Mouse (Mus musculus) CH12.LX (cell line): Measurements from ENCODE around the gene Srd5a2. TPM values are rescaled to one million over a fixed set of nuclear protein-coding genes. Genes with fewer than 3 reads are reported as not detected.

ENCODE experiments used
- DNase-seq: peaks from one replicate; pipeline ENCODE4 v3.0.0-alpha.2; 2013; ENCODE audit errors: extremely low read depth
- H3K27ac ChIP-seq: 2 replicates; pipeline ENCODE4 v1.5.1; 2012; ENCODE audit warnings: low read depth, mild to moderate bottlenecking, control low read depth, moderate library complexity; ENCODE audit not compliant: insufficient read depth
- H3K27me3 ChIP-seq: replicated peaks from 2 replicates; pipeline ENCODE3; 2012; ENCODE audit warnings: inconsistent platforms
- H3K36me3 ChIP-seq, 2 experiments: replicated peaks in 1 of 2; 2 replicates each; pipeline versions ENCODE3 to v1.6.1; 2012; ENCODE audit warnings: inconsistent platforms in 1 of 2, low read length in 1 of 2, mild to moderate bottlenecking in 1 of 2, mixed read lengths in 1 of 2, moderate library complexity in 1 of 2; ENCODE audit not compliant: control insufficient read depth in 1 of 2, insufficient read depth in 1 of 2
- H3K4me1 ChIP-seq, 2 experiments: 2 replicates each; pipeline ENCODE4 v1.6.1; 2012; ENCODE audit warnings: inconsistent platforms in 1 of 2, moderate library complexity in 1 of 2; ENCODE audit not compliant: insufficient read depth in 2 of 2, control insufficient read depth in 1 of 2
- H3K4me2 ChIP-seq: 2 replicates; pipeline ENCODE4 v1.6.1; 2012; ENCODE audit warnings: low read depth, mild to moderate bottlenecking, control low read depth; ENCODE audit not compliant: poor library complexity, insufficient read depth, severe bottlenecking
- H3K4me3 ChIP-seq, 3 experiments: fragments of 150-350 bp in 1 of 3; sonication (generic) in 1 of 3; replicated peaks in 1 of 3; 2 replicates each; pipeline versions ENCODE3 to v1.5.1; 2011 to 2012; ENCODE audit warnings: low read depth in 2 of 3, low read length in 2 of 3, mild to moderate bottlenecking in 2 of 3, moderate library complexity in 2 of 3, control low read depth in 1 of 3, improper control_type of control experiment in 1 of 3, inconsistent platforms in 1 of 3, mixed read lengths in 1 of 3; ENCODE audit not compliant: poor library complexity in 1 of 3
- H3K79me2 ChIP-seq: replicated peaks from 2 replicates; pipeline ENCODE4 v1.6.1; 2012; ENCODE audit warnings: mild to moderate bottlenecking, moderate library complexity; ENCODE audit not compliant: control insufficient read depth, poor library complexity, insufficient read depth, severe bottlenecking; ENCODE audit errors: extremely low read depth
- H3K9ac ChIP-seq: 2 replicates; pipeline ENCODE4 v1.6.1; 2012; ENCODE audit warnings: low read depth, mild to moderate bottlenecking, control low read depth, moderate library complexity; ENCODE audit not compliant: insufficient read depth
- H3K9me3 ChIP-seq: replicated peaks from 2 replicates; pipeline ENCODE3; 2012; ENCODE audit warnings: low read length, inconsistent platforms, mixed read lengths
- CHD1 ChIP-seq: IDR thresholded peaks from 2 replicates; pipeline ENCODE4 v1.6.1; 2012; ENCODE audit warnings: low read depth, low read length, improper control_type of control experiment, inconsistent platforms
- CHD2 ChIP-seq: IDR thresholded peaks from 2 replicates; pipeline ENCODE4 v1.6.1; 2011; ENCODE audit warnings: low read length, improper control_type of control experiment
- CTCF ChIP-seq, 2 experiments: IDR thresholded peaks in 1 of 2; conservative IDR thresholded peaks in 1 of 2; 2 replicates each; pipeline ENCODE4 v1.5.1; 2011 to 2012; ENCODE audit warnings: low read depth in 2 of 2, low read length in 2 of 2, improper control_type of control experiment in 1 of 2, inconsistent platforms in 1 of 2, mild to moderate bottlenecking in 1 of 2, moderate library complexity in 1 of 2
- ELF1 ChIP-seq: IDR thresholded peaks from 2 replicates; pipeline ENCODE4 v1.6.1; 2014; ENCODE audit warnings: low read depth, mild to moderate bottlenecking, inconsistent platforms, low read length, improper control_type of control experiment
- ETS1 ChIP-seq: conservative IDR thresholded peaks from 2 replicates; pipeline ENCODE4 v1.6.1; 2012; ENCODE audit warnings: low read depth, mild to moderate bottlenecking, inconsistent platforms, low read length, improper control_type of control experiment, moderate library complexity
- JUN ChIP-seq: IDR thresholded peaks from 2 replicates; pipeline ENCODE4 v1.6.1; 2011; ENCODE audit warnings: low read depth, mild to moderate bottlenecking, low read length, improper control_type of control experiment, moderate library complexity; ENCODE audit not compliant: insufficient read depth
- JUND ChIP-seq: conservative IDR thresholded peaks from 2 replicates; pipeline ENCODE4 v1.6.1; 2011; ENCODE audit warnings: low read depth, low read length, improper control_type of control experiment
- KAT2A ChIP-seq: IDR thresholded peaks from 2 replicates; pipeline ENCODE4 v1.6.1; 2012; ENCODE audit warnings: low read length, improper control_type of control experiment, inconsistent platforms; ENCODE audit not compliant: insufficient replicate concordance
- NRF1 ChIP-seq: IDR thresholded peaks from 2 replicates; pipeline ENCODE4 v1.6.1; 2014; ENCODE audit warnings: low read depth, mild to moderate bottlenecking, inconsistent platforms, low read length, improper control_type of control experiment, moderate library complexity
- POLR2A ChIP-seq: IDR thresholded peaks from 2 replicates; pipeline ENCODE4 v1.6.1; 2011; ENCODE audit warnings: low read depth, mild to moderate bottlenecking, improper control_type of control experiment, low read length
- RAD21 ChIP-seq: IDR thresholded peaks from 2 replicates; pipeline ENCODE4 v1.6.1; 2011; ENCODE audit warnings: low read depth, mild to moderate bottlenecking, low read length, improper control_type of control experiment, moderate library complexity
- RCOR1 ChIP-seq: conservative IDR thresholded peaks from 2 replicates; pipeline ENCODE4 v1.6.1; 2012; ENCODE audit warnings: low read depth, mild to moderate bottlenecking, inconsistent platforms, low read length, improper control_type of control experiment
- SMC3 ChIP-seq: IDR thresholded peaks from 2 replicates; pipeline ENCODE4 v1.6.1; 2011; ENCODE audit warnings: low read depth, low read length, improper control_type of control experiment
- TBP ChIP-seq: conservative IDR thresholded peaks from 2 replicates; pipeline ENCODE4 v1.6.1; 2011; ENCODE audit warnings: low read depth, low read length, improper control_type of control experiment
- USF1 ChIP-seq: IDR thresholded peaks from 2 replicates; pipeline ENCODE4 v1.6.1; 2014; ENCODE audit warnings: low read depth, mild to moderate bottlenecking, inconsistent platforms, low read length, improper control_type of control experiment
- USF2 ChIP-seq: conservative IDR thresholded peaks from 2 replicates; pipeline ENCODE4 v1.6.1; 2011; ENCODE audit warnings: low read depth, low read length, improper control_type of control experiment
- ZMIZ1 ChIP-seq: IDR thresholded peaks from 2 replicates; pipeline ENCODE4 v1.6.1; 2012; ENCODE audit warnings: low read depth, mild to moderate bottlenecking, inconsistent platforms, low read length, improper control_type of control experiment
- dilution Hi-C: fragments of 300-500 bp; cut with MboI; formaldehyde crosslinking; loops from 2 replicates; pipeline ENCODE4 v1.14.3; 2020; ENCODE audit warnings: low sequenced_read_pairs; ENCODE audit not compliant: extremely low pct_unique_long_range_greater_than_20kb, extremely low pct_ligation_motif_present
- in situ Hi-C: fragments of 300-500 bp; cut with MboI; formaldehyde crosslinking; loops from 3 replicates; pipeline ENCODE4 v1.14.3; 2019; ENCODE audit warnings: low sequenced_read_pairs, low pct_ligation_motif_present, low pct_unique_long_range_greater_than_20kb, mixed read lengths
- polyA plus RNA-seq: library from polyadenylated mRNA; unstranded; fragments of >175 nt; gene quantifications from 2 replicates; pipeline ENCODE4 v1.2.1, GENCODE M21; 2012; ENCODE audit warnings: low read depth; ENCODE audit not compliant: insufficient read length
- total RNA-seq, 2 experiments: library from RNA; depleted of rRNA; stranded (reverse); fragments of 300-350 nt in 1 of 2; fragments of >200 nt in 1 of 2; gene quantifications; 2 replicates each; pipeline ENCODE4 v1.2.3; 2012 to 2014

Srd5a2 gene
- total and polyA plus RNA-seq, 3 experiments, result not detected

- no peak overlapping the region for H3K4me3 ChIP-seq
- no peak overlapping the region for H3K9ac ChIP-seq
- in situ Hi-C loops, result no loop called here
- no peak for TF ChIP-seq USF2
- TF ChIP-seq RCOR1, result no peak
- no peak for TF ChIP-seq ELF1
- no peak for TF ChIP-seq NRF1
- no peak for TF ChIP-seq USF1
- no peak overlapping the region for H3K4me2 ChIP-seq
- dilution Hi-C loops, result no loop called here
- H3K36me3 ChIP-seq, result no peaks in the 10 kb centered on the region
- no peak overlapping the region for H3K27ac ChIP-seq
- H3K9me3 ChIP-seq, result no peaks in the 10 kb centered on the region
- peaks cover 0 to 4% of the 10 kb centered on the region in 2 experiments; a peak in 1 of 4 replicates for H3K4me1 ChIP-seq
- DNase-seq, result no peak
- no peaks in the 10 kb centered on the region for H3K27me3 ChIP-seq
- H3K79me2 ChIP-seq, result no peaks in the 10 kb centered on the region
Measured at GRCm38 (mm10) chr17:74088016-74088415, 40.3 kb upstream of the Srd5a2 start.

- in situ Hi-C loops (no loop called here), dilution Hi-C loops (no loop called here)
- no peaks in the 10 kb centered on the region for H3K36me3 ChIP-seq
- no peaks in the 10 kb centered on the region for H3K79me2 ChIP-seq
- no peak overlapping the region for H3K9ac ChIP-seq
- TF ChIP-seq JUND, result no peak
- TF ChIP-seq POLR2A, result no peak
- 0 out of 4 replicates have a peak, but pooled peaks of 1 of the 2 experiments have one; percentile 7 for TF ChIP-seq CTCF (conservative IDR thresholded peaks at IDR 0.05 in 1 of 2, IDR thresholded peaks at IDR 0.05 in 1 of 2; ENCODE audit: low read depth in 2 of 2, low read length in 2 of 2)
- DNase-seq, result no peak
- H3K4me3 ChIP-seq, result no peak overlapping the region
- H3K4me1 ChIP-seq, result peaks cover 0 to 4% of the 10 kb centered on the region in 2 experiments; a peak in 1 of 4 replicates
- H3K9me3 ChIP-seq, result no peaks in the 10 kb centered on the region
- H3K27ac ChIP-seq, result no peak overlapping the region
- H3K27me3 ChIP-seq, result no peaks in the 10 kb centered on the region
- H3K4me2 ChIP-seq, result no peak overlapping the region
Measured at GRCm38 (mm10) chr17:74083370-74083769, 35.7 kb upstream of the Srd5a2 start.

GRCm38 (mm10) chr17:74080076-74080615, 32.4 kb upstream of the Srd5a2 start:
- H3K36me3 ChIP-seq, result no peaks in the 10 kb centered on the region
- no peak overlapping the region for H3K4me2 ChIP-seq
- H3K27ac ChIP-seq, result no peak overlapping the region
- dilution Hi-C loops (no loop called here), in situ Hi-C loops (no loop called here)
- H3K9ac ChIP-seq, result no peak overlapping the region
- H3K27me3 ChIP-seq, result no peaks in the 10 kb centered on the region
- TF ChIP-seq KAT2A, result no peak
- TF ChIP-seq SMC3, result no peak
- no peak for TF ChIP-seq POLR2A
- no peak for TF ChIP-seq ETS1
- no peak for TF ChIP-seq CHD2
- TF ChIP-seq TBP, result no peak
- no peak for TF ChIP-seq RAD21
- TF ChIP-seq ZMIZ1, result no peak
- no peak for TF ChIP-seq CHD1
- TF ChIP-seq JUN, result no peak
- DNase-seq, result no peak
- H3K4me1 ChIP-seq, result peaks cover 0 to 4% of the 10 kb centered on the region in 2 experiments; a peak in 1 of 4 replicates
- H3K79me2 ChIP-seq, result no peaks in the 10 kb centered on the region
- H3K9me3 ChIP-seq, result no peaks in the 10 kb centered on the region
- no peak overlapping the region for H3K4me3 ChIP-seq
